Mouse (Mus musculus) hindbrain, postnatal 0 days (tissue): ENCODE results near the gene Zdhhc14. TPM values are rescaled to one million over a fixed set of nuclear protein-coding genes. Genes with fewer than 3 reads are reported as not detected.
A peak's percentile ranks its signal among the peaks of the same experiment; 100 is the strongest.

Experiments
- ATAC-seq: fragments of 200-750 bp; cut with Nextera tagmentation; 2 replicates; pipeline ENCODE4 v1.8.0; 2017; ENCODE audit warnings: mild to moderate bottlenecking, moderate TSS enrichment, moderate library complexity
- DNase-seq: peaks from one replicate; pipeline ENCODE4 v3.0.0-alpha.2; 2015; ENCODE audit warnings: low spot score
- H3K27ac ChIP-seq: fragments of 300-500 bp; sonication (generic); 2 replicates; pipeline ENCODE4 v1.5.1; 2014; ENCODE audit warnings: mild to moderate bottlenecking
- H3K27me3 ChIP-seq: fragments of 300-500 bp; sonication (generic); 2 replicates; pipeline ENCODE4 v1.6.1; 2014; ENCODE audit warnings: low read length, mixed read lengths; ENCODE audit not compliant: insufficient read depth
- H3K36me3 ChIP-seq: fragments of 300-500 bp; sonication (generic); 2 replicates; pipeline ENCODE4 v1.6.1; 2014; ENCODE audit warnings: low read length, mixed read lengths; ENCODE audit not compliant: insufficient read depth
- H3K4me1 ChIP-seq: fragments of 300-500 bp; sonication (generic); 2 replicates; pipeline ENCODE4 v1.6.1; 2014; ENCODE audit warnings: antibody characterized with exemption, low read length, mixed read lengths; ENCODE audit not compliant: insufficient read depth
- H3K4me2 ChIP-seq: fragments of 300-500 bp; sonication (generic); 2 replicates; pipeline ENCODE4 v1.6.1; 2014; ENCODE audit warnings: low read depth, mild to moderate bottlenecking, low read length, moderate library complexity, mixed read lengths
- H3K4me3 ChIP-seq: fragments of 300-500 bp; sonication (generic); 2 replicates; pipeline ENCODE4 v1.5.1; 2014; ENCODE audit warnings: low read length
- H3K9ac ChIP-seq: fragments of 300-500 bp; sonication (generic); replicated peaks from 2 replicates; pipeline ENCODE4 v1.6.1; 2014; ENCODE audit warnings: mild to moderate bottlenecking, low read length, moderate library complexity, mixed read lengths
- H3K9me3 ChIP-seq: fragments of 300-500 bp; sonication (generic); 2 replicates; pipeline ENCODE4 v1.6.1; 2016; ENCODE audit warnings: low read length, mixed read lengths
- CTCF ChIP-seq: IDR thresholded peaks from 2 replicates; pipeline ENCODE4 v1.5.1; 2016; ENCODE audit warnings: antibody characterized with exemption, control low read depth, low read depth
- whole genome bisulfite sequencing: fragments of 180-500 bp; shearing (Covaris S2); extraction: QIAGEN DNeasy Blood & Tissue Kit; methylation state at CpG from one replicate; pipeline ENCODE4 v1.1.7; 2014; 5-methylcytosine and 5-hydroxymethylcytosine counted together
- polyA plus RNA-seq: library from polyadenylated mRNA; unstranded; fragments of >200 nt; fragmentation: Nextera tagmentation; extraction: Ambion mirVana; gene quantifications from 2 replicates; pipeline ENCODE4 v1.2.1, GENCODE M21; 2015
- total RNA-seq: library from RNA; depleted of rRNA; stranded (reverse); fragments of >200 nt; gene quantifications from 2 replicates; pipeline ENCODE4 v1.2.3, GENCODE M21; 2014

Zdhhc14 gene
- total and polyA plus RNA-seq, 2 experiments from 2014 or later = 9.7 to 20.5 TPM

GRCm38 (mm10) chr17:5572745-5573420, 80.5 kb downstream of the Zdhhc14 start:
- Histone ChIP-seq H3K4me2 (no peak overlapping the region), H3K27me3 (no peaks in the 10 kb centered on the region), H3K36me3 (no peaks in the 10 kb centered on the region), H3K4me1 (no peaks in the 10 kb centered on the region), H3K4me3 (no peak overlapping the region), H3K9ac (no peak overlapping the region), H3K9me3 (no peaks in the 10 kb centered on the region), H3K27ac (no peak overlapping the region)
- DNase-seq = no peak
- TF ChIP-seq CTCF = no peak
- ATAC-seq = no peak

DNA sequence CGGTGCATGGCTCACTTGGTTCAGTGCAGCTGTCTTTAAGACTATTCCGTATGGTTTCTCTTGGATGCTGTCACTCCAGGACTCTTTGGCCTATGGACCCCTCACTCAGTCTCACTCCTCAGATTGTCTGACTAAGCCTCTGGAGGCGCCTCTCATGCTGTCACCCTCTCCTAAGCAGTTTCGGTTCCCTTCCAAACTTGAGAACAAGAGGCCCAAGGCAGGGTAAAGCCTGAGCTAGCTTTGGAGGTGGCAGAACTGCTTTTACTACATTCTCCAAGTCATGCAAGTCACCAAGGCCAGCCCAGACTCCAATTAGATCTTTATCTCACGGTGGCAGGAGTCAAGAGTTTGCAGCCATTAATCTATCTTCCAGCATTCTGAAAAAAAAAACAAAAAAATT, 82.3 kb downstream of the Zdhhc14 start:
- no peak for TF ChIP-seq CTCF
- no peak overlapping the region for H3K27ac ChIP-seq
- no peaks in the 10 kb centered on the region for H3K36me3 ChIP-seq
- no peak overlapping the region for H3K4me2 ChIP-seq
- no peaks in the 10 kb centered on the region for H3K4me1 ChIP-seq
- 82% methylated on average over 5 of the region's 5 CpGs for WGBS
- H3K4me3 ChIP-seq = no peak overlapping the region
- H3K9me3 ChIP-seq = no peaks in the 10 kb centered on the region
- no peak overlapping the region for H3K9ac ChIP-seq
- no peaks in the 10 kb centered on the region for H3K27me3 ChIP-seq
- ATAC-seq = no peak
- no peak for DNase-seq

DNA sequence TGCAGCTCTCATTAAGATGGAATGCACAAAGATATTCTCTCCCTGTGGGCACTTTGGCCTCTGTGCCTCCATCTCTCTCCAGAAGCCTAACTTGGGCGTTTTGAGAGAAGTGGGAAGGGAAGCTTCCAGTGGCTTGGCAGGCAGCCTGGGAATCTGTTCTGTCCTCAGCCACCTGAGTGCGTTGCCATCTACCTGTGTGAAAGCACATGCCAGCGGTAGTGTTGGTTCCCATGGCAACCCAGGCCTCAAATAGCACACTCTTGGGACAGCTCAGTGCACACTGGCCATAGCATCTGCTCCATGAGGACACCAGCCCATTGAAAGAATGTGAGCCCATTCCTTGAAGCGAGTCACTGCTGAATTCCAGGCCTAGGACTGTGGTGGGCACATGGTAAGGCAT, 83.2 kb downstream of the Zdhhc14 start:
- Histone ChIP-seq H3K9me3 (no peaks in the 10 kb centered on the region), H3K4me1 (no peaks in the 10 kb centered on the region), H3K36me3 (no peaks in the 10 kb centered on the region), H3K4me2 (no peak overlapping the region), H3K27me3 (no peaks in the 10 kb centered on the region), H3K27ac (no peak overlapping the region), H3K9ac (no peak overlapping the region), H3K4me3 (no peak overlapping the region)
- peak; percentile 40; the same call in 1 of the 2 replicates for ATAC-seq
- TF ChIP-seq CTCF = no peak
- DNase-seq = peak; percentile 52
- WGBS = 58% methylated on average over 4 of the region's 4 CpGs

- DNase-seq (no peak), ATAC-seq (no peak)
- Histone ChIP-seq H3K4me1 (peaks cover 10% of the 10 kb centered on the region), H3K27ac (no peak overlapping the region), H3K36me3 (no peaks in the 10 kb centered on the region), H3K9me3 (no peaks in the 10 kb centered on the region), H3K27me3 (no peaks in the 10 kb centered on the region), H3K4me3 (no peak overlapping the region), H3K4me2 (no peak overlapping the region), H3K9ac (no peak overlapping the region)
- no peak for TF ChIP-seq CTCF
- WGBS = 92% methylated on average over 3 of the region's 3 CpGs
Measured at GRCm38 (mm10) chr17:5582232-5582631, 89.9 kb downstream of the Zdhhc14 start.

- no peak overlapping the region for H3K4me2 ChIP-seq
- H3K4me3 ChIP-seq = no peak overlapping the region
- no peak for TF ChIP-seq CTCF
- H3K27me3 ChIP-seq = no peaks in the 10 kb centered on the region
- WGBS = 81% methylated on average over 5 of the region's 5 CpGs
- DNase-seq (no peak), ATAC-seq (no peak)
- H3K27ac ChIP-seq = peak overlapping the region; percentile 56; the same call in 1 of the 2 replicates
- H3K9me3 ChIP-seq = no peaks in the 10 kb centered on the region
- peaks cover 10% of the 10 kb centered on the region for H3K4me1 ChIP-seq
- no peaks in the 10 kb centered on the region for H3K36me3 ChIP-seq
- H3K9ac ChIP-seq = no peak overlapping the region
Measured at GRCm38 (mm10) chr17:5582937-5583336, 90.6 kb downstream of the Zdhhc14 start.

- Histone ChIP-seq H3K36me3 (no peaks in the 10 kb centered on the region), H3K4me1 (peaks cover 10% of the 10 kb centered on the region), H3K27ac (peak overlapping the region; percentile 56), H3K9ac (no peak overlapping the region; the same call in 1 of the 2 replicates), H3K9me3 (no peaks in the 10 kb centered on the region), H3K4me3 (no peak overlapping the region), H3K27me3 (no peaks in the 10 kb centered on the region), H3K4me2 (peak overlapping the region; percentile 34)
- DNase-seq (peak; percentile 48), ATAC-seq (peak; percentile 64; the same call in 1 of the 2 replicates)
- 19% methylated on average over 12 of the region's 12 CpGs for WGBS
- TF ChIP-seq CTCF = no peak
Measured at GRCm38 (mm10) chr17:5583472-5584145, 91.3 kb downstream of the Zdhhc14 start.

DNA sequence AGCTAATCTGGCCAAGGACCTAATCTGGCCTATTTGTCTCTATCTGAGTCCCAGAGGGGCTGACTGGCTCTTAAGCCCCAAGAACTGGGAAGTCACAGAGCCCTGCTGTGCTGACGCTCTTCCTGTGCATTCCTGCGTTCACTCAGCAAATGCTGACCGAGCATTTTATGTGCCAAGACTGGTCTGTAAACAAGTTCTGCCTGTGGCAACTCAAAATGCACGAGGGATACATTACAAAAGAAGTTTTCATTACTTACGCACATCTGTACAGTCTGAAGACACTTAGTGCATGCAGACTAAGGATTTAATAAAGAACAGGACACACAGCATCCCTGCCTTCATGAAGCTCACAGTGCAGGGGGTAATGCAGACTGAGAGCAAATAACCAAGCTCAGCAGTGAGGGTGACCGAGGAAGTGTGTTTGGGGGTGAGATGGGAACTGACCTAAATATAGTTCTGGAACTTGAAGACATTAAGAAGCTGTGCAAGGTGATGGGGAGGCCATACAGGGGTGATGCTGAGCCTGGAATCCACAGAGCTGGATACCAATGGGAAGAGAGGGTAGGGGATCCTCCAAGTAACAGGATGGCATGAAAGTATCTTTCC, 99.3 kb downstream of the Zdhhc14 start:
- DNase-seq (peak; percentile 31), ATAC-seq (no peak)
- Histone ChIP-seq H3K27ac (no peak overlapping the region), H3K4me1 (0 out of 2 replicates have a peak, but pooled peaks cover 4% of the 10 kb centered on the region), H3K4me2 (no peak overlapping the region), H3K9ac (no peak overlapping the region), H3K4me3 (no peak overlapping the region), H3K27me3 (no peaks in the 10 kb centered on the region), H3K9me3 (no peaks in the 10 kb centered on the region), H3K36me3 (no peaks in the 10 kb centered on the region)
- 43% methylated on average over 6 of the region's 6 CpGs for WGBS
- no peak for TF ChIP-seq CTCF
